Mouse (Mus musculus): ENCODE results near the gene Mpeg1. TPM values are rescaled to one million over a fixed set of nuclear protein-coding genes. Genes with fewer than 3 reads are reported as not detected.

Mpeg1 gene
- polyA plus RNA-seq, 1 experiment from 2014 or later: 0.58 TPM

DNA sequence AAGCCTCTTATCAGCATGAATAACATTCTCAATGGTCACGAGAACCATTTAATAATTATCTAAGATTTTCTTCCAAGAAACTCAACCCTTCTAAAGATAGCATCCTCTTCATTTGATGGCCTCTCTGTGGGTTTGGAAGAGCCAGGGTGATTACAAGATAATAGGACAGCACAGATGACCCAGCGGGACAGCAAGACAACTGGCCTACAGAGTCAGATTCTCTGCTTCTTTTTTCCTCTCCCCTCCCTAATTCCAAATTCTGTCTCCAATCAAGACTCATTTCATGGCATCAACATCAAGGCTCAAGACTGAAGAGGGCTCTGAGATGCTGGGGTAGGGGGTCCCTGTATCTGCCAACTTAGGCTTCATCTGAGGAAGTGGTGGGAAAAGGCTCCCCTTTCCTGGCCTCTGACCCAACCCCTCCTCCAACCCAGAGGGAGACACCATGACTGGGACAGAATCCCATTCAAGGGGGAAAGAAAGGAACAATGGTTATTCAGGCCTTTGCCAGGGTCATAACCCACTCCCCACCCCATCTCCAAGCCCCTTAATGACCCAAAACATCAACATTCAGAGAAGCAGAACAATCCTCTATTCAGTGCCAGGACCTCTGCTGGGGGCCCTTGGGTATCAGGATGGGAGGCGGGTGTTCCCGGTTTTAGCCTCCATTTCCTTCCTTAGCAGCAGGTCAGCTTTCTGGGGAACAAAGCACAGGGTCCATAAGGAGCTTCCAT, 33.0 kb downstream of the Mpeg1 start:
- Histone ChIP-seq H3K9me3 (ENCODE audit: control insufficient read depth, low read length) (no peaks in the 10 kb centered on the region), H3K27me3 (ENCODE audit: control insufficient read depth, insufficient read depth, low read length) (no peaks in the 10 kb centered on the region), H3K36me3 (ENCODE audit: control insufficient read depth, insufficient read depth, low read length) (peaks cover 12% of the 10 kb centered on the region; the same call in 1 of the 2 replicates), H3K4me2 (replicated peaks; ENCODE audit: low read depth, low read length) (no peak overlapping the region), H3K4me1 (ENCODE audit: control insufficient read depth, insufficient read depth, low read length) (peaks cover under 1% of the 10 kb centered on the region; the same call in 1 of the 2 replicates), H3K9ac (ENCODE audit: low read depth, low read length) (no peak overlapping the region), H3K27ac (ENCODE audit: low read depth, low read length) (no peak overlapping the region), H3K4me3 (ENCODE audit: low read length) (no peak overlapping the region)
- 68% methylated on average over 4 of the region's 4 CpGs for WGBS
- no peak for ATAC-seq (ENCODE audit: low FRiP score, low TSS enrichment)

DNA sequence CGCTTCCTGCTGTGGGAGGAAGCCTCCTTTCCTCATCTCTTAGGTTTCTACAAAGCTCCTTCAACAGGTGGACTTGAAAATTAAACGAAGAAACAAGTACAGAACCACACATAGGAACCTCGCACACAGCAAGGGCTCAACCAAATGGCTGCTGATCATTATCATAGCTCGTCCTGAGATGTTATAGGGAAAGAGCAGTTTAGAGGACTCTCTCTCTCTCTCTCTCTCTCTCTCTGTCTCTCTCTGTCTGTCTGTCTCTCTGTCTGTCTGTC, 33.5 kb downstream of the Mpeg1 start:
- H3K4me2 ChIP-seq (replicated peaks; ENCODE audit: low read depth, low read length): no peak overlapping the region
- H3K9ac ChIP-seq (ENCODE audit: low read depth, low read length): no peak overlapping the region
- 0 out of 2 replicates have a peak, but pooled peaks cover 2% of the 10 kb centered on the region for H3K4me1 ChIP-seq (ENCODE audit: control insufficient read depth, insufficient read depth, low read length)
- no peaks in the 10 kb centered on the region for H3K27me3 ChIP-seq (ENCODE audit: control insufficient read depth, insufficient read depth, low read length)
- no peak overlapping the region for H3K4me3 ChIP-seq (ENCODE audit: low read length)
- no peak overlapping the region for H3K27ac ChIP-seq (ENCODE audit: low read depth, low read length)
- WGBS: 68% methylated on average over 4 of the region's 4 CpGs
- no peaks in the 10 kb centered on the region for H3K9me3 ChIP-seq (ENCODE audit: control insufficient read depth, low read length)
- no peak for ATAC-seq (ENCODE audit: low FRiP score, low TSS enrichment)
- peaks cover 12% of the 10 kb centered on the region; the same call in 1 of the 2 replicates for H3K36me3 ChIP-seq (ENCODE audit: control insufficient read depth, insufficient read depth, low read length)

DNA sequence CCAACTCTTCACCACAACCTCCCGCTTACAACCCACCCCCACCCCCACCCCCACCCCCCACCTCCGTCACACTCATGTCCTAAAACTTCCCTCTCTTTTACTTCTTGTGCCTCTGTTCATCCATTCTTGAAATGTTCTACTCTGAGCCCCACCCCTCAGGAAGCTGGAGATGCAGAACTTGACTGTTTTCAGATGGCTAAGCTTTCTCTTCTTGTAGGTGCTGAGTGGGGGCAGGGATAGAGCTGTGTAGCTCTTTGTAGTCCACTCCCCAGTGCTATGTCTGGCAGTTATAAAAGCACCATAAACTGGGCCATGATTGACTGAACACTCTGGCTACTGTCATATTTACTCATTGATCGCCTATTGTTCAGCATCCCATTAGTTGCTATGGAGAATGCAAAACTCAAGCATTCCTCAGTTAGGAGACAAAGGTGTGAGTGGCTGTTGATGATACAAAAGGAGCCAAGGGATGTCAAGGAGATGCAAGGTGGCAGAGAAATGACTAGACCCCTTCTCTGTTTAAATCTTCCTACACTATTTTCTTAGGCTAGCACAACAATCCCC, 34.5 kb downstream of the Mpeg1 start:
- H3K9ac ChIP-seq (ENCODE audit: low read depth, low read length): no peak overlapping the region
- 67% methylated on average over 3 of the region's 3 CpGs for WGBS
- peaks cover 12% of the 10 kb centered on the region; the same call in 1 of the 2 replicates for H3K36me3 ChIP-seq (ENCODE audit: control insufficient read depth, insufficient read depth, low read length)
- H3K27ac ChIP-seq (ENCODE audit: low read depth, low read length): no peak overlapping the region
- no peaks in the 10 kb centered on the region for H3K9me3 ChIP-seq (ENCODE audit: control insufficient read depth, low read length)
- H3K27me3 ChIP-seq (ENCODE audit: control insufficient read depth, insufficient read depth, low read length): no peaks in the 10 kb centered on the region
- ATAC-seq (ENCODE audit: low FRiP score, low TSS enrichment): no peak
- no peak overlapping the region for H3K4me3 ChIP-seq (ENCODE audit: low read length)
- no peak overlapping the region for H3K4me2 ChIP-seq (replicated peaks; ENCODE audit: low read depth, low read length)
- 0 out of 2 replicates have a peak, but pooled peaks cover 8% of the 10 kb centered on the region for H3K4me1 ChIP-seq (ENCODE audit: control insufficient read depth, insufficient read depth, low read length)

DNA sequence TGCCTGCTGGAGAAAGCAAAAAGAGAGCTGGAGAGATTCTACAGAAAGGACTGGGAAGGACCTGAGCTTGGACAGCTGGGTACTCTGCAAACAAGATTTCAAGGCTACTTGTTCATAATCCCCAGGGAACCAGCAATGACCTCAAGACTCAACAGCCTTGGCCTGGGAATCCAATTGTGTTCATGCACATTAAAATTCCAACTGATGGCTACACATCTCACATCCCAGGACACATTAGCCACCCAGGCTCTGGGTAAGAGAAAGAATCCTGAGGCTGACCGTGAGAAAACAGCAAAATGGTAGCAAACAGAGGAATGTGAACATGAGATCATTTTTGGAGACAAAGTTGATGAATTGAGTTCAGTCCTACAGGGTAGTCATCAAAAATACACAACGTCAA, 35.7 kb downstream of the Mpeg1 start:
- Histone ChIP-seq H3K4me1 (ENCODE audit: control insufficient read depth, insufficient read depth, low read length) (peaks cover 9% of the 10 kb centered on the region; the same call in 1 of the 2 replicates), H3K27me3 (ENCODE audit: control insufficient read depth, insufficient read depth, low read length) (no peaks in the 10 kb centered on the region), H3K4me2 (replicated peaks; ENCODE audit: low read depth, low read length) (no peak overlapping the region), H3K4me3 (ENCODE audit: low read length) (no peak overlapping the region), H3K9ac (ENCODE audit: low read depth, low read length) (no peak overlapping the region), H3K27ac (ENCODE audit: low read depth, low read length) (no peak overlapping the region), H3K9me3 (ENCODE audit: control insufficient read depth, low read length) (no peaks in the 10 kb centered on the region), H3K36me3 (ENCODE audit: control insufficient read depth, insufficient read depth, low read length) (peaks cover 9% of the 10 kb centered on the region; the same call in 1 of the 2 replicates)
- ATAC-seq (ENCODE audit: low FRiP score, low TSS enrichment): no peak
- 85% methylated on average over 2 of the region's 2 CpGs for WGBS

DNA sequence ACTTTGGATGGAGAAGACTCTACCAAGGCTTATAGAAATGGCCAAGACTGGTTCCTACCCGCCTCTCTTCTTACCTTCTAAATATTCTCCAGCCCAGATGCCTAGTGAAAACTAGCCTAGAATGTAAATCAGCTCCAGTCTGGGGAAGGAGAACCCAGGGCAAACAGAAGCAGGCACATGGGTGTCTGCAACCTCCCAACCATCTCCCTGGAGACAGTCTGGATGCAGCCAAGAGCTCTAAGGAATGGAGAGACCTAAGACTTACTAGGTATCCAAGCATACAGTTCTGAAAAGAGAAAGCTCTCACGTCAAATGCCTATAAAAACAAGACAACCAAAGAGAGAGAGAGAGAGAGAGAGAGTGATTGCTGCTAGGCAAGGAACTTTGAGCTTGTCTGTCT, 37.3 kb downstream of the Mpeg1 start:
- H3K27me3 ChIP-seq (ENCODE audit: control insufficient read depth, insufficient read depth, low read length): no peaks in the 10 kb centered on the region
- no peak overlapping the region for H3K9ac ChIP-seq (ENCODE audit: low read depth, low read length)
- H3K36me3 ChIP-seq (ENCODE audit: control insufficient read depth, insufficient read depth, low read length): no peaks in the 10 kb centered on the region
- no peak overlapping the region for H3K27ac ChIP-seq (ENCODE audit: low read depth, low read length)
- H3K4me1 ChIP-seq (ENCODE audit: control insufficient read depth, insufficient read depth, low read length): peaks cover 9% of the 10 kb centered on the region; the same call in 1 of the 2 replicates
- no peak overlapping the region for H3K4me2 ChIP-seq (replicated peaks; ENCODE audit: low read depth, low read length)
- WGBS: 79% methylated on average over 2 of the region's 2 CpGs
- H3K4me3 ChIP-seq (ENCODE audit: low read length): no peak overlapping the region
- no peaks in the 10 kb centered on the region for H3K9me3 ChIP-seq (ENCODE audit: control insufficient read depth, low read length)
- ATAC-seq (ENCODE audit: low FRiP score, low TSS enrichment): no peak

DNA sequence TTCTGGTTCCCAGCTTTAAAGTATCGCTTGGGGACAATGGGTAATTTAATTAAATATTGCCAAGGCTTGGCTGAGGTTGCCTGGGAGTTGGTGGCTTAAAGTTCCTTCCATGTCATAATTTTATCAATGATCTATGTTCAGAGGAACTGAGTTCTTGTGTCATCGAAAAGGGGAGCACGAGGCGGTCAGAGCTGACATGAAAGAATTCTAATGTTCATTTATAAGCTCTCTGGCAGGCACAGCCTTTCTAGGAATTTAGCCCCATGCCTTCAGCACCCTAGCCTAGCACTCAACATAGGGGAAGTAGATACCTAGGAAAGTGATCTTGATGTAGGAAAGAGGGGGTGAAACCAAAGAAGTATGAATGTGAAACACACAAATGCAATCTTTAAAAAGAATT, 37.7 kb downstream of the Mpeg1 start:
- Histone ChIP-seq H3K27me3 (ENCODE audit: control insufficient read depth, insufficient read depth, low read length) (no peaks in the 10 kb centered on the region), H3K4me3 (ENCODE audit: low read length) (no peak overlapping the region), H3K9ac (ENCODE audit: low read depth, low read length) (no peak overlapping the region), H3K27ac (ENCODE audit: low read depth, low read length) (no peak overlapping the region), H3K9me3 (ENCODE audit: control insufficient read depth, low read length) (no peaks in the 10 kb centered on the region), H3K4me1 (ENCODE audit: control insufficient read depth, insufficient read depth, low read length) (peaks cover 9% of the 10 kb centered on the region; the same call in 1 of the 2 replicates), H3K36me3 (ENCODE audit: control insufficient read depth, insufficient read depth, low read length) (no peaks in the 10 kb centered on the region), H3K4me2 (replicated peaks; ENCODE audit: low read depth, low read length) (no peak overlapping the region)
- no peak for ATAC-seq (ENCODE audit: low FRiP score, low TSS enrichment)
- 83% methylated on average over 4 of the region's 4 CpGs for WGBS

DNA sequence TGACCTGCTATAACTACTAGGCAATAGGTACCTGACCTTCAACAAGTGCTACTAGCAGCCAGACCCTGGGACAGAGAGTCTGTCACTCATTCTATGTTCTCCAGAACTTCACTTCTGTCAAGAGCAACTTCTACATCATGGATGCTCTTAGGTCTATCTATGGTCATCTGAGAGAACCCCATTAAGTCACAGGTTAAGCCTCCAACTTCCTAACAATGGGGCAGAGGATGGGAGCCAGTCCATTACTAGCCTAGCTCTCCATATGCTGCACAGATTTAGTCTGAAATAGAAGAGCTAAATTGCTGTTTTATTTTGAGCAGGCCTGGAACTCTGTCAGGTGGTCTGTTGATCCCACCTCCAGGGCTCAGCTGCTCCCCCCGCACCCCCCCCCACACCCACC, 38.4 kb downstream of the Mpeg1 start:
- WGBS: 87% methylated on average over 1 of the region's 1 CpGs
- Histone ChIP-seq H3K4me1 (ENCODE audit: control insufficient read depth, insufficient read depth, low read length) (peaks cover 9% of the 10 kb centered on the region; the same call in 1 of the 2 replicates), H3K4me3 (ENCODE audit: low read length) (no peak overlapping the region), H3K36me3 (ENCODE audit: control insufficient read depth, insufficient read depth, low read length) (no peaks in the 10 kb centered on the region), H3K27ac (ENCODE audit: low read depth, low read length) (no peak overlapping the region), H3K4me2 (replicated peaks; ENCODE audit: low read depth, low read length) (no peak overlapping the region), H3K9me3 (ENCODE audit: control insufficient read depth, low read length) (no peaks in the 10 kb centered on the region), H3K9ac (ENCODE audit: low read depth, low read length) (no peak overlapping the region), H3K27me3 (ENCODE audit: control insufficient read depth, insufficient read depth, low read length) (no peaks in the 10 kb centered on the region)
- no peak for ATAC-seq (ENCODE audit: low FRiP score, low TSS enrichment)

DNA sequence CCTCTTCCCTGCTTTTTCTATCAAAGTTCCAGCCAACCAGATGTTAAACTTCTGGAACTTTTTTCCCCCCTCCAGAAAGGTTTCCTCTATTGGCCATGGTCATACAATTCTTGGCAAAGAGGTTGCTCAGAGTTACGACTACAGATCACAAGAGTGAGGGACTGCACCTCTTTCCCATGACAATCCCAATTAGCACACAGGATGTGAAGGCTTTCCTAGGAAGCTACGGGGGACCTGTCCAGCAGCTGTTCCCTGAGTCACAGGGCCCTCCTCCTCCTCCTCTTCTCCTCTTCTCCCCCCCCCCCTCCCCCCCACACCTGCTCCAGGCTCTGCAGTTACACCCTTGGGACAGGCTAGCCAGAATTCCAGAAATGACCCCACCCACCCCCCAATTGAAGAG, 38.9 kb downstream of the Mpeg1 start:
- ATAC-seq (ENCODE audit: low FRiP score, low TSS enrichment): no peak
- H3K27me3 ChIP-seq (ENCODE audit: control insufficient read depth, insufficient read depth, low read length): no peaks in the 10 kb centered on the region
- H3K4me2 ChIP-seq (replicated peaks; ENCODE audit: low read depth, low read length): peak overlapping the region; percentile 92; the same call in 1 of the 2 replicates
- no peak overlapping the region for H3K27ac ChIP-seq (ENCODE audit: low read depth, low read length)
- peak overlapping the region; percentile 74; the same call in 1 of the 2 replicates for H3K4me3 ChIP-seq (ENCODE audit: low read length)
- no peaks in the 10 kb centered on the region for H3K9me3 ChIP-seq (ENCODE audit: control insufficient read depth, low read length)
- WGBS: 22% methylated on average over 2 of the region's 2 CpGs
- no peak overlapping the region for H3K9ac ChIP-seq (ENCODE audit: low read depth, low read length)
- H3K36me3 ChIP-seq (ENCODE audit: control insufficient read depth, insufficient read depth, low read length): no peaks in the 10 kb centered on the region
- H3K4me1 ChIP-seq (ENCODE audit: control insufficient read depth, insufficient read depth, low read length): peaks cover 9% of the 10 kb centered on the region; the same call in 1 of the 2 replicates

DNA sequence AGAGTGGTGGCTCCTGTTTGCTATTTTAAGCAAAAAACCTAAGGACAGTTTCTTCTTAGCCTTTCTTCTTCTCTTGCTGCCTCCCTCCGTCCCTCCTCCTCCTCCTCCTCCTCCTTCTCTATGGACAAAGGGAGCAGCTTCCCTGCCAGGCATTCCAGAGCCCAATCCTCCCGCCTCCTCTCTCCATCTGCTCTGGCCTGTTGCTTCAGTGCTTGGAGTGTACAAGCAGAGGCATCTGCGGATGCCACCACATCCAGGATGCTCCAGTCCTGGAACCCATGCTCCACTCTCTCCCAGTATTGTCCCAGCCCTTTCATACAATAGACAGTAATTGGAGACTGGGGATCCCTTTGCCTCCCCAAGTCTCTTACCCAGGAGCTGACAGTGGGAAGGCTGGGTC, 39.5 kb downstream of the Mpeg1 start:
- Histone ChIP-seq H3K27ac (ENCODE audit: low read depth, low read length) (no peak overlapping the region), H3K4me1 (ENCODE audit: control insufficient read depth, insufficient read depth, low read length) (peaks cover 9% of the 10 kb centered on the region; the same call in 1 of the 2 replicates), H3K4me3 (ENCODE audit: low read length) (peak overlapping the region; percentile 74), H3K4me2 (replicated peaks; ENCODE audit: low read depth, low read length) (peak overlapping the region; percentile 92), H3K27me3 (ENCODE audit: control insufficient read depth, insufficient read depth, low read length) (no peaks in the 10 kb centered on the region), H3K36me3 (ENCODE audit: control insufficient read depth, insufficient read depth, low read length) (no peaks in the 10 kb centered on the region), H3K9me3 (ENCODE audit: control insufficient read depth, low read length) (no peaks in the 10 kb centered on the region), H3K9ac (ENCODE audit: low read depth, low read length) (no peak overlapping the region)
- 4% methylated on average over 3 of the region's 3 CpGs for WGBS
- ATAC-seq (ENCODE audit: low FRiP score, low TSS enrichment): no peak

Data from kidney, embryonic 14.5 days (tissue).